8 mouse cellular contexts compared by ENCODE assay signal in the genomic region with DNA sequence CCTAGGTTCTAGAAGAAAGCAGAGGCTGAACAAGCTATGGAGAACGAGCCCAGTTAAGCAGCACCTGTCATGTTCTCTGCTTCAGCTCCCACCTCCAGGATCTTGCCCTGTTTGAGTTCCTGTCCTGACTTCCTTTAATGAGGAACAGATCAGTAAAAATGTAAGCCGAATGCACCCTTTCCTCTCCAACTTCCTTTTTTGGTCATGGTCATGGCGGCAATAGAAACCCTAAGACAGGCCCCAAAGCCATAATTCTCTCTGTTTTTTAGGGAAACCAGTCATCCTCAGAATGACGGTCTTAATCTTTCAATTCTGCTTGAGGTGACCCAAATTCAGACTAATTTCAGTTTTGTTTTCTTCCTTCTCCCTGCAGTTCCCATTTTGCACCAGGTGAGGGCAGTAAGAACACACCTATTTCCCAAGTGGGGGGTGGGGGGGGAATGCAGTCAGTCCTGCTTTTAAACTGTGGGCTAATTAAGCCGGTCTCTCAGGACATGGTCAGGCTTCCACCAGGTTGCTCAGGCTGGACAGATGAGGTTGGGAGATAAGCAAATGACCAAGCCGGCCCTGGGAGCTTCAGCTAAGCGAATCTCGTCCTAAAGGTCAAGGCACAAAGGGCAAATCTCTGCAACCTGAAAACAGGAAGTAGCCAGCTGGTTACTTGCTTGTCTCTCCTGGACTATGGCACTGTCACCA. TPM values are rescaled to one million over a fixed set of nuclear protein-coding genes. Genes with fewer than 3 reads are reported as not detected.
DNase-seq lines count a peak whose midpoint lies in the region; ATAC-seq and TF ChIP-seq lines count a peak whose summit lies in the region.

No protein-coding gene starts in this region.

- intact Hi-C loops in heart, postnatal 14 days (cut with DNase I) = loop anchor here (5.0 kb wide), 2 partner anchors 95 to 110 kb away; a partner anchor contains a TSS

- peak overlapping the region; percentile 36 for H3K4me2 ChIP-seq in forebrain, embryonic 12.5 days
- peak overlapping the region; percentile 7; the same call in 1 of the 2 replicates for H3K4me2 ChIP-seq in lung, embryonic 14.5 days
- peak overlapping the region; percentile 38 for H3K4me2 ChIP-seq in neural tube, embryonic 15.5 days

- no peaks in the 10 kb centered on the region for H3K9me3 ChIP-seq in ES-E14 (ENCODE audit: control insufficient read depth, insufficient read depth, low read depth, low read length)
- H3K9me3 ChIP-seq in forebrain, embryonic 12.5 days = no peaks in the 10 kb centered on the region
- no peaks in the 10 kb centered on the region; the same call in 1 of the 2 replicates for H3K9me3 ChIP-seq in lung, embryonic 14.5 days (ENCODE audit: low read depth, low read length)
- no peaks in the 10 kb centered on the region for H3K9me3 ChIP-seq in neural tube, embryonic 15.5 days (replicated peaks)

- H3K9ac ChIP-seq in ES-E14 (ENCODE audit: insufficient read depth, low read depth, low read length, poor library complexity, severe bottlenecking) = peak overlapping the region; percentile 6; the same call in 1 of the 2 replicates
- no peak overlapping the region for H3K9ac ChIP-seq in forebrain, embryonic 12.5 days
- no peak overlapping the region for H3K9ac ChIP-seq in lung, embryonic 14.5 days
- no peak overlapping the region for H3K9ac ChIP-seq in neural tube, embryonic 15.5 days (replicated peaks)

- H3K4me3 ChIP-seq in ES-E14 (ENCODE audit: insufficient read depth in 1 of 2, low read depth in 1 of 2, low read length in 2 of 2, poor library complexity in 1 of 2, severe bottlenecking in 1 of 2) = 0 out of 4 replicates have a peak overlapping the region, but pooled peaks of 1 of the 2 experiments have one; percentile 34
- no peak overlapping the region for H3K4me3 ChIP-seq in forebrain, embryonic 12.5 days (replicated peaks)
- no peak overlapping the region for H3K4me3 ChIP-seq in lung, embryonic 14.5 days (ENCODE audit: low read depth, low read length)
- no peak overlapping the region for H3K4me3 ChIP-seq in neural tube, embryonic 15.5 days (replicated peaks)

- TF ChIP-seq CTCF in lung, embryonic 14.5 days (IDR thresholded peaks at IDR 0.05; ENCODE audit: low read depth) = peak; percentile 88

- ATAC-seq in forebrain, embryonic 12.5 days (ENCODE audit: low FRiP score) = no peak
- ATAC-seq in lung, embryonic 14.5 days (ENCODE audit: insufficient read depth) = no peak
- no peak for ATAC-seq in neural tube, embryonic 15.5 days (ENCODE audit: low FRiP score)

- peaks cover 4 to 9% of the 10 kb centered on the region in 2 experiments; a peak in 2 of 4 replicates for H3K4me1 ChIP-seq in ES-E14 (ENCODE audit: control insufficient read depth in 2 of 2, insufficient read depth in 2 of 2, low read length in 2 of 2, poor library complexity in 1 of 2)
- H3K4me1 ChIP-seq in forebrain, embryonic 12.5 days = peaks cover 14% of the 10 kb centered on the region; the same call in 1 of the 2 replicates
- peaks cover 3% of the 10 kb centered on the region; the same call in 1 of the 2 replicates for H3K4me1 ChIP-seq in lung, embryonic 14.5 days (ENCODE audit: insufficient read depth)
- peaks cover 9% of the 10 kb centered on the region for H3K4me1 ChIP-seq in neural tube, embryonic 15.5 days

- DNase-seq in ES-E14 (ENCODE audit: low read depth, low spot score) = peak; percentile 40
- DNase-seq in c-Kit-positive CD71-positive TER-119-positive erythroid progenitor cells, embryonic 14.5 days (ENCODE audit: low spot score) = peak; percentile 57
- DNase-seq in heart, postnatal 14 days = peak; percentile 52 to 62
- DNase-seq in kidney, postnatal 4 days = peak; percentile 63 to 74
- DNase-seq in lung, embryonic 14.5 days = peak; percentile 74
- DNase-seq in testis, postnatal 14 days (ENCODE audit: low spot score) = peak; percentile 18

- WGBS in forebrain, embryonic 12.5 days = 19% methylated on average over 8 of the region's 8 CpGs
- 16% methylated on average over 8 of the region's 8 CpGs for WGBS in lung, embryonic 14.5 days
- WGBS in neural tube, embryonic 15.5 days = 24% methylated on average over 8 of the region's 8 CpGs

- H3K36me3 ChIP-seq in ES-E14 (ENCODE audit: control insufficient read depth, insufficient read depth, low read length, poor library complexity, severe bottlenecking) = no peaks in the 10 kb centered on the region
- no peaks in the 10 kb centered on the region for H3K36me3 ChIP-seq in forebrain, embryonic 12.5 days (replicated peaks)
- no peaks in the 10 kb centered on the region for H3K36me3 ChIP-seq in lung, embryonic 14.5 days (ENCODE audit: insufficient read depth)
- no peaks in the 10 kb centered on the region for H3K36me3 ChIP-seq in neural tube, embryonic 15.5 days

- in situ Hi-C loops in ES-E14 (cut with MboI; ENCODE audit: low sequenced_read_pairs in 2 of 2, unreplicated experiment in 2 of 2) = no loop called here

- no peaks in the 10 kb centered on the region for H3K27me3 ChIP-seq in forebrain, embryonic 12.5 days
- no peaks in the 10 kb centered on the region for H3K27me3 ChIP-seq in lung, embryonic 14.5 days (ENCODE audit: insufficient read depth, low read length)
- H3K27me3 ChIP-seq in neural tube, embryonic 15.5 days (replicated peaks) = no peaks in the 10 kb centered on the region

- H3K27ac ChIP-seq in ES-E14 (ENCODE audit: insufficient read depth, low read depth, low read length, poor library complexity, severe bottlenecking) = no peak overlapping the region
- H3K27ac ChIP-seq in forebrain, embryonic 12.5 days = no peak overlapping the region
- no peak overlapping the region for H3K27ac ChIP-seq in lung, embryonic 14.5 days (ENCODE audit: low read depth)
- no peak overlapping the region for H3K27ac ChIP-seq in neural tube, embryonic 15.5 days (replicated peaks)

TF ChIP-seq in ES-E14, 5 proteins besides CTCF, POLR2A, EP300 and RAD21:
- TF ChIP-seq ZC3H11A (IDR thresholded peaks at IDR 0.05; ENCODE audit: borderline replicate concordance, low read depth, low read length) (peak; percentile 46; the same call in 1 of the 2 replicates), ZNF384 (IDR thresholded peaks at IDR 0.05; ENCODE audit: low read depth, low read length) (no peak), CHD2 (IDR thresholded peaks at IDR 0.05; ENCODE audit: low read depth, low read length) (no peak), MAFK (IDR thresholded peaks at IDR 0.05; ENCODE audit: insufficient read depth, low read depth, low read length) (no peak), HCFC1 (IDR thresholded peaks at IDR 0.05; ENCODE audit: borderline replicate concordance, insufficient read depth, low read length) (no peak)
TF ChIP-seq in ES-E14: peak in this region for 1.

RNA-seq across cellular contexts. Expression of a gene that starts 1.3 kb away (rescaled TPM):
- total RNA-seq in ES-E14 (2012; rRNA removed) = 15.0 and 22.0 TPM in 2 replicates
- 43.4 and 44.0 TPM in 2 replicates for polyA plus RNA-seq in forebrain, embryonic 12.5 days (2016; fragmentation: Nextera tagmentation; extraction: Ambion mirVana)
- total RNA-seq in heart, postnatal 14 days (2021) = 100 to 1,000 TPM; 532 to 534 TPM
- polyA plus RNA-seq in lung, embryonic 14.5 days (2014; fragmentation: Nextera tagmentation; extraction: Ambion mirVana) = 46.4 and 52.6 TPM in 2 replicates
- 89.1 and 97.9 TPM in 2 replicates for polyA plus RNA-seq in neural tube, embryonic 15.5 days (2015; fragmentation: Nextera tagmentation; extraction: Ambion mirVana)

RNA-seq across cellular contexts. Expression of a gene that starts 36.1 kb away (rescaled TPM):
- 37.9 and 39.5 TPM in 2 replicates for total RNA-seq in ES-E14 (2012; rRNA removed)
- polyA plus RNA-seq in forebrain, embryonic 12.5 days (2016; fragmentation: Nextera tagmentation; extraction: Ambion mirVana) = 132 TPM in 2 replicates
- 10 to 100 TPM; 18.8 to 19.3 TPM for total RNA-seq in heart, postnatal 14 days (2021)
- polyA plus RNA-seq in lung, embryonic 14.5 days (2014; fragmentation: Nextera tagmentation; extraction: Ambion mirVana) = 128 and 130 TPM in 2 replicates
- 43.8 and 48.0 TPM in 2 replicates for polyA plus RNA-seq in neural tube, embryonic 15.5 days (2015; fragmentation: Nextera tagmentation; extraction: Ambion mirVana)

RNA-seq across cellular contexts. Expression of a gene that starts 58.4 kb away (rescaled TPM):
- 2.5 and 2.7 TPM in 2 replicates for total RNA-seq in ES-E14 (2012; rRNA removed)
- 0.55 TPM in 1 of 2 replicates, not detected in the other for polyA plus RNA-seq in forebrain, embryonic 12.5 days (2016; fragmentation: Nextera tagmentation; extraction: Ambion mirVana)
- not detected for total RNA-seq in heart, postnatal 14 days (2021)
- polyA plus RNA-seq in lung, embryonic 14.5 days (2014; fragmentation: Nextera tagmentation; extraction: Ambion mirVana) = not detected in 2 replicates
- polyA plus RNA-seq in neural tube, embryonic 15.5 days (2015; fragmentation: Nextera tagmentation; extraction: Ambion mirVana) = 0.59 TPM in 1 of 2 replicates, not detected in the other

Comparison
In these comparisons a context has a peak if more than half of its experiments do, and no peak if none do; other contexts are left out.
1. DNase-seq: peak in every context shown above with its lines; median percentile 74 in lung, embryonic 14.5 days; 68 in kidney, postnatal 4 days; 57 in c-Kit-positive CD71-positive TER-119-positive erythroid progenitor cells, embryonic 14.5 days; 57 in heart, postnatal 14 days; 40 in ES-E14; 18 in testis, postnatal 14 days.